In genomic region chr10:28414823-28415222, GRCm38 (mm10) we compare ENCODE assay signal across 15 mouse cellular contexts.
"Had no signal": no experiment of that assay in that cellular context is flagged by ENCODE, and none has a peak within 500 bp of the region (broad histone marks: within the 10 kb centered on the region; RNA-seq: fewer than 3 reads in every experiment).

No protein-coding gene starts in this region.

- DNase-seq: kidney, adult 2 months; kidney, postnatal 25 days; lung, adult 2 months; lung, postnatal 36 days; right cerebral cortex, postnatal 14 days; thymus, adult 2 months; thymus, postnatal 25 days had no signal

- H3K4me1 ChIP-seq: intestine, embryonic 15.5 days; kidney, embryonic 15.5 days; limb, embryonic 10.5 days; liver, embryonic 15.5 days; stomach, embryonic 15.5 days had no signal

- H3K4me2 ChIP-seq: intestine, embryonic 15.5 days; kidney, embryonic 15.5 days; liver, embryonic 11.5 days; liver, embryonic 15.5 days; stomach, embryonic 15.5 days had no signal

- H3K9me3 ChIP-seq: intestine, embryonic 15.5 days; kidney, embryonic 15.5 days; limb, embryonic 10.5 days; liver, embryonic 15.5 days; stomach, embryonic 15.5 days had no signal

- ATAC-seq: intestine, embryonic 15.5 days; lung, postnatal 0 days had no signal

- H3K27ac ChIP-seq: intestine, embryonic 15.5 days; kidney, embryonic 15.5 days; left cerebral cortex, adult 2 months; limb, embryonic 10.5 days; liver, embryonic 15.5 days; stomach, embryonic 15.5 days had no signal

- H3K4me3 ChIP-seq: intestine, embryonic 15.5 days; kidney, embryonic 15.5 days; left cerebral cortex, adult 2 months; limb, embryonic 10.5 days; liver, embryonic 15.5 days; stomach, embryonic 15.5 days had no signal

- H3K36me3 ChIP-seq: intestine, embryonic 15.5 days; kidney, embryonic 15.5 days; limb, embryonic 10.5 days; liver, embryonic 15.5 days; stomach, embryonic 15.5 days had no signal

- H3K27me3 ChIP-seq: intestine, embryonic 15.5 days; kidney, embryonic 15.5 days; liver, embryonic 15.5 days; stomach, embryonic 15.5 days had no signal

- H3K9ac ChIP-seq: intestine, embryonic 15.5 days; kidney, embryonic 15.5 days; liver, embryonic 15.5 days; stomach, embryonic 15.5 days had no signal
